Mouse (Mus musculus): ENCODE results near the gene Dmac1.
A peak's percentile ranks its signal among the peaks of the same experiment; 100 is the strongest.
"Not testable (repeated sequence)": the region's sequence is repeated elsewhere in the genome, so short reads cannot be mapped to it uniquely, and the experiment has no call there.

The Dmac1 gene

GRCm38 (mm10) chr4:75278197-75279175, at the start of gene Dmac1:
TSS of gene Dmac1 (minus strand) at chr4:75278305.
- peak; percentile 90 for DNase-seq (ENCODE audit: low read depth)

- DNase-seq (ENCODE audit: low read depth) = no peak
Measured at GRCm38 (mm10) chr4:75315431-75315830, 37.3 kb upstream of the Dmac1 start.

- DNase-seq (ENCODE audit: low read depth) = no peak
Measured at GRCm38 (mm10) chr4:75315007-75315406, 36.9 kb upstream of the Dmac1 start.

GRCm38 (mm10) chr4:75311918-75312317, 33.8 kb upstream of the Dmac1 start:
- DNase-seq (ENCODE audit: low read depth) = no peak

GRCm38 (mm10) chr4:75311305-75311704, 33.2 kb upstream of the Dmac1 start:
- DNase-seq (ENCODE audit: low read depth) = no peak

GRCm38 (mm10) chr4:75300205-75300972, 22.3 kb upstream of the Dmac1 start:
- no peak for DNase-seq (ENCODE audit: low read depth)

- no peak for DNase-seq (ENCODE audit: low read depth)
Measured at GRCm38 (mm10) chr4:75292315-75292714, 14.2 kb upstream of the Dmac1 start.

GRCm38 (mm10) chr4:75291142-75291541, 13.0 kb upstream of the Dmac1 start:
- no peak for DNase-seq (ENCODE audit: low read depth)

GRCm38 (mm10) chr4:75277467-75278196, 473 bp downstream of the Dmac1 start:
- DNase-seq (ENCODE audit: low read depth) = no peak

- DNase-seq (ENCODE audit: low read depth) = no peak
Measured at GRCm38 (mm10) chr4:75275737-75276136, 2.4 kb downstream of the Dmac1 start.

GRCm38 (mm10) chr4:75267866-75268265, 10.2 kb downstream of the Dmac1 start:
- no peak for DNase-seq (ENCODE audit: low read depth)

GRCm38 (mm10) chr4:75266773-75267550, 11.1 kb downstream of the Dmac1 start:
- DNase-seq (ENCODE audit: low read depth) = no peak

GRCm38 (mm10) chr4:75264219-75264618, 13.9 kb downstream of the Dmac1 start:
- DNase-seq (ENCODE audit: low read depth) = no peak

GRCm38 (mm10) chr4:75263556-75264129, 14.5 kb downstream of the Dmac1 start:
- DNase-seq (ENCODE audit: low read depth) = no peak

- no peak for DNase-seq (ENCODE audit: low read depth)
Measured at GRCm38 (mm10) chr4:75262423-75262822, 15.7 kb downstream of the Dmac1 start.

- DNase-seq (ENCODE audit: low read depth) = no peak
Measured at GRCm38 (mm10) chr4:75260156-75260555, 17.9 kb downstream of the Dmac1 start.

GRCm38 (mm10) chr4:75259447-75259846, 18.7 kb downstream of the Dmac1 start:
- DNase-seq (ENCODE audit: low read depth) = no peak

- DNase-seq (ENCODE audit: low read depth) = not testable (repeated sequence)
Measured at GRCm38 (mm10) chr4:75234602-75235001, 43.5 kb downstream of the Dmac1 start.
